Mouse (Mus musculus) layer of hippocampus, postnatal 25 days (tissue): ENCODE measurements around the gene Fem1a. TPM values are rescaled to one million over a fixed set of nuclear protein-coding genes. Genes with fewer than 3 reads are reported as not detected.

Source experiments
- DNase-seq, 2 experiments: peaks; one replicate each; pipeline ENCODE4 v3.0.0; 2022; ENCODE audit warnings: mixed read lengths in 2 of 2, low spot score in 1 of 2; ENCODE audit errors: extremely low spot score in 1 of 2
- total RNA-seq, 2 experiments: library from RNA; stranded (reverse); gene quantifications; 2 replicates each; pipeline ENCODE4 v1.2.3; 2021

Gene Fem1a
- total RNA-seq, 2 experiments from 2014 or later = 36.1 to 37.0 TPM

DNA sequence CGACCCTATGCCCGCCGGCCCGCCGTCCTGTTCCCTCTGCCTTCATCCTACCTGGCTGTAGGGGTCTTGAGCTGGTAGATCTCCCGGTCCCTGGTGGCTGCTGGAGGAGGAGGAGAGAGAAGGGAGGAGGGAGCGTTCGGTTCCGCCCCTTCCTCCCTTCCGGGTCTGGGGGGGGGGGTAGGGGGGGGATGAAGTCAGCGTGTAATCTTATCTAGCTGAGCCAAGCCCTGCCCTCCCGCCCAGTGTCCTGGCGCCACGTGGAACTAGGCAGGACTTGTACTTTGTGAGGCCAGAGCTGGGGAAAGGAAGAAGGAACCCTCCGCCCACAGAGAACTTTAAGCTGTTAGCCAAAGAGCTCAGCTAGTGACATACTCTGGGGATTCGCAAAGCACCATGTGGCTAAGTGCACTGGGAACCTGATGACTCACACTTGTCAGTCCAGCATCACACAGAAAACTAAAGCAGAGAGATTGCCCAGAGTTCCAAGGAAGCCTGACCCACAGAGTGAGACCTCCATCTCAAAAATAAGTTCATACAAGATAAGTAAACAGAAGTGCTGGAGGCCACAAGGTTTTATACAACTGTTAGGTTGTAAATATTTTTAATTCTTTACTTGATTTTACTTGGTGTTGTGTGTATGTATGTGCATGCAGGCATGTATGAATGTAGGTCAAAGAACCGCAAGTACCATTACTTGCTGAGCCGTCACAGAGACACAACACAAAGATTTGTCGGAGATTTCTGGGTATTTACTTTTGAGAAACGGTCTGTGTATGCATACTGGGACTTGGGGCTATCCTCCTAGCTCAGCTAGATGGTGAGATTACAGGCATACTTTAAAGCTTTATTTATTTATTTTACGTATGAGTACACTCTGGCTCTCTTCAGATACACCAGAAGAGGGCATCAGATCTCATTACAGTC is 20.3 kb downstream of the Fem1a start, which contains the start of gene Ticam1:
Gene Ticam1, minus strand, starts transcription at position 144 of the 924 bp plus-strand sequence.
- peak in 1 of 2 experiments; percentile 57 for DNase-seq

DNA sequence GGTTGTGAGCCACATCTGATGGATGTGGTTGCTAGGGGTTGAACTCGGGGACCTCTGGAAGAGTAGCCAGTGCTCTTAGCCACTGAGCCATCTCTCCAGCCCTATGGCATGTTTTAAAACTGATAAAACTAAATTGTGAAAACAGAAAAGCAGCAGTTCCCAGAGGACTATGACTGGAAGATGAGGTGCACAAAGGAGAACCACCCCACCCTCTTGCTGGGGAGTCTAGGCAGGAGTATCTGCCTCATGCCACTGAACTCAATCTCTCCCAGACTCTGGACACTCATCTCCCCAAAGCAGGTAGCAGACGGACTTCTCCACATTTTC is 20.9 kb downstream of the Fem1a start:
- DNase-seq = no peak

DNA sequence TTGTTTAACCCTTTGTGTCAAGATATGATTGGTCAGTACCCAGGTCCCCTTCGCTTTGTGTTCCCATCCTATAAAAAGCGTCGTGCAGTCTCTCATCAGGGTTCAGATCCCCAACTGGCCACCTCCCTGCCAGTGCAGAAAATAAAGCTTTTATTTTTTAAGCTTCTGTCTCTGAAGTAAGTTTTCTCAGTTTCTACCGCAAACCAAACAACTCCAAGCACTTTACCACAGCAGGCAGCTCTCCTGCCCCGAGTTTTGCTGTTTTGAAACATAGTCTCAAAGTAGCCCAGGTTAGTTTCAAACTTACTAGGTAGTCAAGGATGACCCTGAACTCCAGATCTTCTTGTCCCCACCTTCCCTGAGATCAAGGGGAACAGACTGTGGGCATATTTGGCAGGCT is 21.7 kb downstream of the Fem1a start:
- no peak for DNase-seq

DNA sequence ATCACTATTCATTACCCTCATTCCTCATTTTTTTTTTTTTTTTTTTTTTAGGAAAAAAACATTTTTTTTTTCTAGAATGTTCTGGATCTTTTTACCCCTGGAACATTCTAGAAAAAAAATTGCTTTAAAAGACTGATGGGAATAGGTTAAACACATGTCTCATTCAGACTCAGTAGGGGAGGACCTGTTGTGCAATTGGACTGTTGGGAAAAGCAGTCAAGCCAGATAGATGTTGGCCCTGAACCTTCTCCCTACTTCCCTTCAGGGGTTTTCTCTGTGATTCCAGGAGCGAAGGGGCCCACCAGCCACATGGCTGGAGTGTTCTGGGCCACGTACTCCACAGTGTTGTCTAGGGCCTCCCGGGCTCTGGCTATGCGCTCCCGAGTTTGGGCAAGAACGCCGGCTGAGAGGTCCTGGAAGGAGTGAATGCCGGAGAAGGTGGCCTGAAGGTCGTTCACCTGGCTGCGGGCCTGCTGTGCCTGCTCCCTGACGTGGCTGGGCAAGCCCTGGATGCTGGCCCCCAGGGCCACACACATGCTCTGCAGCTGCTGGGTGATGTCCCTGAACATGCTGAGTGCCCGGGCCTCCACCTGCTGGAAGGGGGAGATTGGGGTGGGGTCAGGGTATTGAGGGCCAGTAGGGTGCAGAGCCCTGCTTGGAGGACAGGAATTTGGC is 23.0 kb downstream of the Fem1a start:
- DNase-seq = no peak

DNA sequence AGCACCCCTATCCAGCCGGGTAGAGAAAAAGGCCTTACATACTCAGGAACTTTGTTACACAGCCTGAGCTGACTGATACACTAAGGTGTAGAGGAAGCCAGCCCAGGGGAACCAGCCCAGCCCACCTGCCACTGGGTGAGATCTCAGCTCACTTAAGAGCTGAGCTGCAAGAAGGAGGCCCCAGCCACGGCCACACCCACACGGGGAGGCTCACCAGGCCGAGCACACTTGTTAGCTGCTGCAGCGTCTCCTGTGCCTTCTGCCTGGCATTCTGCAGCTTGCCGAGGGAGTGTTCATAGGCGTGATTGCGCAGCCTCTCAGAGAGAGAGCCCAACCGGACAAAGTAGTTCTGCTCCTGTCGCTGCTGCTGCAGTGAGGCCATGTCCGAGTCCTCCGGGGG is 24.6 kb downstream of the Fem1a start:
- DNase-seq = no peak

DNA sequence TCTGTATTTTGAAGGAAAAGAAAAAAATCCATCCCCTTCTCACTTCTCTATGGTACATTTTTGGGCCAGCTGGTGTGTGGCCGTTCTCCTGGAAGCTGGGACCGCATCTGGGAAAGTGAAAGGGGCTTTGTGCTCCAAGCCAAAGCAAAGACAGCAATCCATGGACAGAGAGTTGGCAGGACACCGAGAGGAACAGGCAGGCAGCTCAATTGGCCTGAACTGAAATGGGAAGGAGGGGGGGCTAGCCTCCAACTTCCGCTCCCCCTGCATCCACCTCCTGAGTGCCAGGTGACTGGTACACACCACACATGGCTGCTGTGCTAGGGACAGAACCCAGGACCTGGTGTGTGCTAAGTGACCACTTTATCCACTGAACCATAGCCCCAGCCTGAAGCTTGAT is 26.2 kb downstream of the Fem1a start:
- DNase-seq = no peak

DNA sequence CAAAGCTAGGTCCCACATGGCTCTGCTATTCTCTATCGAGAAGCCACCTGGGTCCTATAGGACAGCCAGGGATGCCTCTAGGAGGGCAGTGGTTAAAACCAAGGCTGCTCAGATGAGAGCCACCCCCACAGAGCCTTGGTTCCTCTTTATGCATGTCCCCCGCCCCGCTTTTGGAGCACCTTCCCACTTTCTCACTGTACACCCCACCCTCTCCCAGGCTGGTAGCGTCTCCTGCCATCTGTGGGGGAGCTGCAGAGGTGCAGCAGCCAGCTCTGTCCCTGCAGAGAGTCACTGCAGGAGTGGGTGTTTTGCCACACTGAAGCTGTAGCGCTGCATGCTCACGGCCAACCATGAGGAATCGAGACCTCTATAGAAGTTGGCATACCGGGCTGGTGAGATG is 26.7 kb downstream of the Fem1a start:
- DNase-seq = no peak

DNA sequence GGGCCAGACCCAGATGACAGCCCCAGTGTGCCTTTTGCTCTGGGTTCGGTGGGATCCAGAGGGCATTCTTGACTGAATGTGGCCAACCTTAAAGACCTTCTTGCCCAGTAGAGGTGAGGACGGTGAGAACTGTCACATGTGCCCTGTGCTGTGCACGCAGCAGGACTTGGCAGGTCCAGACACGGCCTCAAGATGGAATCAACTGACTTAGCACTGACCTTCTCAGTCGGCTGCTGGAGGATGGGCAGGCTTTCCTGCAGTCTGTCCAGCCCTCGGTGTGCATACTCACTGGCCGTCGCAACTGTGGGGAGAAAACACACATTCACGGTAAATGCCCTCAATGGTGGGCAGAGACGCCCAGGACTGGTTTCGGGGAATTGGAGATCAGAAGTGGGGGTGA is 29.4 kb downstream of the Fem1a start:
- DNase-seq = no peak

DNA sequence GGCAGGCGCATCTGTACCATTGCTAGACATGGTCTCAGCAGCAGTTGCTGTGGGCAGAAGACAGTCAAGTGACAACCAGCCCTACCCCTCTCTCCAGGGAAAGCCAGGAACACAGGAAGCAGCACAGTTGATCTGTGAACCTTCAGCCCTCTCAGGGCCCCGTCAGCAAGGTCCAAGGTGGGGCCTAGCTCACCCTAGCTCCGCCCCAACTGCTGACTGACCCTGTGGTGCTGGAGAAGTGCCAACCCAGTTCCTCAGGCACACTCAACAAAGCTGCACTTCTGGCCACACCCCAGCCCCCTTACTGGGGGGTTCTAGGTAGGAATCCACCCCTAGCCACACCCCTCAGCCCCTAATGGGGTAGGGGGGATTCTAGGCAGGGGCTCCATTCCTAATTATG is 31.2 kb downstream of the Fem1a start:
- no peak for DNase-seq

DNA sequence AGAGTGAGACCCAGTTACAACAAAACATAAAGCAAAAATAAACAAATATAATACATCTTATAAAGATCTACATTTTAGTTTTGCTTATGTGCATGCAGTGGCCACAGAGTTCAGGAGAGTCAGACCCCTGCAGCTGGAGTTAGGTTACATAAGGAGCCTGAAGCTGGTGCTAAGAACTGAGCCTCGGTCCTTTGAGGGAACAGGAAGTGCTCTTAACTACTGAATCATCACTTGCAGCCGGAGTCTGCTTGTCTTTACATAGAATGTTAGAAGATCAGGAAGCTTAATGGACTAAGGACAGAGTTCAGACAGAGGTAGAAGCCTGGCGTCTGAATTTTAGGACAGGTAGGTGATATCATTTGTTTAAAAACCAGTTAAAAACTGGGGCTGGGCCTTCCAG is 32.3 kb downstream of the Fem1a start:
- no peak for DNase-seq

DNA sequence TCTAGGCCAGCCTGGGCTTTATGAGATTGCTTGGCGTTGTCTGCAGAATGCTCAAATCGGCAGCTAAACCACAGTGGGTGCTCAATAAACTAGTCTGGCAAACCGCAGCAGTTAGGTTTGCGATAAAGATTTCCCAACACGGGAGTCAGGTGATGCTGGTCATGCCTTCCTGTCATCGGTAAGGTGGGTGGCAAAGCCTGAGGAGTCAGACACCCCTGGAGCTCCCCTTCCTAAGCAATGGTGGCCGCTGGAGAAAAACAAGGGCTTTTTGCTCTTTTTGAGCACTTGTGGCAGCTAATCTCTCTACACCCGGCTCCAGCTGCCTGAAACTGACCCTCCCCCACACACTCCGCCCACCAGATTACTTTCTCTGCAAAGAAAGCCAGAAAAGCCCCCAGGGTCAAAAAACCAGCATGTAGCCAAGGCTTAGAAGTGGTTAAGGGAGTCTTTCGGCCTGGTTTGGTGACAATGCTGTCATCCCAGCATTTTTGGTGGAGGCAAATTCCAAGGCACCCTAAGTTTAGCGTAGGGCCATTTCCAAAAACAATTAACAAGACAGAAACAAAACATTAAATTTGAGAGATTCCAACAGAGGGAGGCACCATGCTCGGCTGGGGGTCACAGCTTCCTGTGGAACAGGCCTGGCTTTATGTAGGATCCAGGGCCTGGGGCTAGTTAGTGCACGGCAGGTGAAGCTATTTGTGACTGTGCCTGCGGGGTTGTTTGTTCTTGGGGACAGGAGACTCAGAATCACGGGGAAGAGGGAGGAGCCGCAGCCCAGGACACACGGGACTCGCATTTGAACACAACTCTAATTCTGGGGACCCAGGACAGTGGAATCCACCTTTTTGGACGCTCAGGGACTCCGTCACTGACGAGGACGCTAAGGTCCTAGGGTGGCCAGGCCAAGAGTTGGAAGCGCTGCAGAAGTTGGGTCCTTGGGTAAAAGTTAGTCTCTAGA is 33.0 kb downstream of the Fem1a start:
- no peak for DNase-seq

DNA sequence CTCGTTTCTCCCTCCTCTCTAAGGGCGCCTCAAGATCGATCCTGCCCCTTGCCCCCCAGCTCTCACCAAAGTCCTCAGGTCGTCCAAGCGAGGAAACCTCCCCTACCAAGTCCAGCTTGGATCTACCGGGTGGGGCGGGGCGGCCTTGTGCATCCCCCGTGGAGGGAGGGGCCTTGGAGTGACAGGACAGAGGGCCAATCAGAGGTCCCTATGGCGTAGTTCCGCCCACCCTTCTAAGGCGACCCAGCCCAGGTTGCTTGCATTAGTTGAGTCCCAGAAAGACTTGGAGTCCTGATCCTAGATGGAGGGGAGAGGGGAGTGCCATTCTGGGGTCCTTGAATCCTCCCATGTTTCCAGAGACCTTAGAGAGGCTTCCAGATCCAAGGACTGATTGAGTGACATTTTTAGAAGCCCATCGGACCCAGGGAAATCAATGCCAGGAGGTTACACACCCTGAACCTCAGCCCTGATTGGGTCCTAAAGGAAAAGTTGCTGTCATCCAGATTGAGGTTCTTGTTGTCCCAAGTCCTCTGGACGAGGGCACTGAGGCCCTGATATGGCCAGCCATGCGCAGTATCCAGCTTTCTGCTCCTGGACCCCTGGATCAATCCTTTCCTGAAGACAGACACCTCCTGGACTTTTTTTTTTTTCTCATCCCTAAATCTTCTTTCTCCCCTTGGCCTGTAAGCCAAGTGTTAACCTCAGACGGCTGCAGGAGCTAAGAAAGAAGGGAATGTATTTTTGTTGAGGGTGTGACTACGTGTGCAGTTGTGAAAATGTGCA is 34.0 kb downstream of the Fem1a start:
- DNase-seq = peak; percentile 35 to 69

DNA sequence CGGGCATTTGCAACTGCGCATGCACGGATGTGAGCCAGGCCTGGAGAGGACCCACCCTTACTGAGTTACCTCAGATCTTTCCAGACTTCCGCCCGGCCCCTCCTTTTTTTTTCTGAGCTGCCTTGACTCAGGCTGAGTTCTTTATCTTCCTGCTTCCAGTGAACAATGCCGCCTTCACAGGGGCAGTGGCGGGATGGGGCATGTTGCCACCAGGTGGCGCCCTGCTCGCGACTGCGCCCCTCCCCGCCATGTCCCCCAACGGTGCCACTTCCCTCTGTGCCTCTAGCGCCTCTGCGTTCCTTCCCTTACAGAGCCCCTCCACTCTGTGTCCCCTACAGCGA is 34.5 kb downstream of the Fem1a start:
- peak; percentile 49 to 73 for DNase-seq

DNA sequence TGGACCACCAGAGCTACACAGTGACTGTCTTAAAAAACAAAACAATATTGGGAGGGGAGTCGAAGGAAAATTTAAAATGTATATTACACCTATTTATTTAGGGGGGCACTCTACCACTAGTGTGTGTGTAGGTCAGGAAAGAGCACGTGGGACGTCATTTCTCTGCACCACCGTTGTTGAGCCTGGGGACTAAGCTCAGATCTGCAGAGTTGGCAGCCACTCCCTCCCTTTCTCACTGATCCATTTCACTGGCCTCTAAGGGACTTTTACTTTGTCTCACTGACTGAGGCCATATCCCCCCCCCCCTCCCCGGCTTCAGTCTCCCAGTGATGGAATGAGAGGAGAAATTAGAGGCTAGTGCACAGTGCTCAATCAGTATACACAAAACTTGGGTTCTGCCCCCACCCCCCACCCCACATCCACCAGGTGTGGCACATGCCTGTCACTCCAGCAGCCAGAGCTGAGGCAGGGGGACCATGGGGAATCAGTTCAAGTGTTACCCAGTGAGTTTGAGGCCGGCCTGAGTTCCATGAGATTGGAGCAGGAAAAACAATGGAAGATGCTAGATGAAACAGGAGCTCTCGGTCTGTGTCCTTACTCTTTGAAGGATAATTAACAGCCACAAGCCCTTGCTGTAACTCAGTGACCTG is 35.3 kb downstream of the Fem1a start:
- DNase-seq = no peak

DNA sequence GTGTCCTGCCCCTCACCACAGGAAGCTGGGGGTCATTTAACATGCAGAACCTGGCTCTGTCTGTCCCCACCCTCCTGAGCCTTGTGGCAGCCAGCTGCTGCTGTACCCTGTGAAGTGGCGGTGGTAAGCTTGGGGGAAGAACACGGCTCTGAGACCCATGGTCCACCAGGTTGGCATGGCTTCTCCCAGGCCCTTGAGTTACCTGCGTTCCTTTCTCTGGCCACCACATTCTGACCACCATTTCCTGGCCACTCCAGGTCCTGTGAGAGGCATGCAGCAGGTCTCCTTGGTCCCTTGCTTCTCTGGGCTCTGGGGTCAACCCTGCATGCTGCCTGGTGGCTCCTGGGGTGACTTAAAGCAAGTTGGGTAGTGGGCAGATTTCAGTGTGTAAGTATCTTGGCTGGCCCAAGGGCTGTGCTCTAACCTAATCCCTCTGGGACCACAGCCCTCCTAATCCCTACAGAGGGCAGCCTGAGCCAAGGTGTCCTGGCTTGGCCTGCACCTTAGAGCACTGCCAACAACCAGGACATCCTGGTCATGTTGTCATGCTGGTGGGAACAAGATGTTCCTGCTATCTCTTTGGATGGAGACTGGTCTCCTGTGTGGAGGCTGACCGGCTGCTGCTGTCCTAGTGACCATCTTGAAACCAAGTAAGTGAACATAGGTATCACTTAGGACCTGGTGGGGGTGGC is 36.1 kb downstream of the Fem1a start, which contains the start of gene Plin3:
Gene Plin3, minus strand, starts transcription at position 343 of the 692 bp plus-strand sequence.
- DNase-seq = no peak

DNA sequence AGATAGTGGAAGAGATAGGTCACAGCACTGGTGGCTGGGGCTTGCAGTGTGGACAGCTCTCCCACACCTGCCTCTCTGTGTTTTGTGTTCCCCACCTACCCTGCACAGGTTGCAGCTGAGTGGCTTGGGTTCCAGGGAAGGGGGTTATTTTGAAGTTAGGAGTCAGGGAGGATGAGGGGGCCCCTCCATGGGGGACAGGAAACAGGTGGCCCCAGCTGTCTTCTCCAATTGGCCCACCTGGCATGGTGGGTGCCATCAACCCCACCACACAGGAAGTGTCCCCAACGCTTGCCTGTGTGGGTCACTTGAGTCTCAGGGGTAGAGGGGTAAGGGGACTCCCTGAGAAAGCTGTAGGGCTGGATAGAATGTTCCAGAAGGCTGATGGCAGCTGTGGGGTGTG is 36.7 kb downstream of the Fem1a start:
- no peak for DNase-seq

DNA sequence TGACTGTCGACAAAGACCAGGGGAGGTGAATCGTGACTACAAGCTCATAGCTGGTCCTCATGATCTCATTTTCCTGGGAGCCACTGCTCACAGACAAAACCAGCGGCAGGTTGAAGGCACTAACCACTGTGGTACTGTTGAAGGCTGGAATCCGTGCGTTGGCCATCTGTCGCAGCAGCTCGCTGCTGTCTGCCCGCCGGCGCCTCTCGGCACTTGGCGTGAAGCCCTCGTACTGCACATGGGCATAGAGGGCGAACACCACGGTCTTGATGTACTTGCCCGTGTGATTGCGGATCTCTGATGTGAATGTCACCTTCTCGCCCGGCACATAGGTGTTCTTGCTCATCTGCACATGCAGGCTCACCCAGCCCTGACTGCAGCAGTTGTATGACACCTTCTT is 37.6 kb downstream of the Fem1a start:
- no peak for DNase-seq

DNA sequence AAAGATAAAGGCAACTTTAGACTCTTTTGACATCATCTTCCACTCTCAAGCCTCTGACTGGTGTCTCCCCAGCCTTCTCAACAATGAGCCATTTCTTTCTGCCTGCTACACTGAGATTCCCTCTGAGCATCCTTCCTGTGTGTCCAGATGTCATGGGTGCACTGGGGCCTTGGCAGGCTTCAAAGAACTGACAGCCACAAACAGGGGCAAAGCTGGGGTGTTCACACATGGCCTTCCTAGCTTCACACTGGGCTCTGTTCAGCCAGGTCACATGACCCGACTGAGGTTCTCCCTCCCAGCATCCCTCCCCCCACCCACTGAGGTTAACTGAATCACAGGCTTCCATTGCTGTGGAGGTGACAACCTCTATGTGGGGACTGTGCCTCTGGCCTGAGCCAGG is 39.6 kb downstream of the Fem1a start:
- DNase-seq = no peak

DNA sequence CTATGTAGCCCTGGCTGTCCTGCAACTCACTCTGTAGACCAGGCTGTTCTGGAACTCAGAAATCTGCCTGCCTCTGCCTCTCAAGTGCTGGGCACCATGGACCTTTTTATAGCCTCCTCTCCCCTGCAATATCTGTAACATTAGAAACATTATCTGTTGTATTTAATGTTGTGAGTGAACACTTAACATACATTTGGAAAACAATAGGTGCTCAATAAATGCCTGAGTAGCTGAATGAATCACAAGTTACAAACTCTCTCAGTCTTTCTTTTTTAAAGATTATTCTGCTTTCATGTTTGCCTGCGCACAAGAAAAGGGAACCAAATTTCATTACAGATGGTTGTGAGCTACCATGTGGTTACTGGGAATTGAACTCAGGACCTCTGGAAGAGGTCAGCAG is 41.6 kb downstream of the Fem1a start:
- no peak for DNase-seq
